Mouse (Mus musculus) frontal cortex, postnatal 10 days (tissue): ENCODE data around the gene Ces2h.
"Not testable (repeated sequence)": the region's sequence is repeated elsewhere in the genome, so short reads cannot be mapped to it uniquely, and the experiment has no call there.

Experiments
- DNase-seq, 2 experiments: peaks; one replicate each; pipeline ENCODE4 v3.0.0; 2022; ENCODE audit warnings: low spot score in 2 of 2, mixed read lengths in 1 of 2

The Ces2h gene

GRCm38 (mm10) chr8:105000586-105000985 lies at the start of gene Ces2h:
Gene Ces2h, plus strand, starts transcription at chr8:105000853.
- no peak for DNase-seq

- no peak for DNase-seq
Measured at GRCm38 (mm10) chr8:104961537-104961961, 39.1 kb upstream of the Ces2h start, which contains the start of gene Ces2g. Gene Ces2g, plus strand, starts transcription at chr8:104961718.

- DNase-seq: no peak
Measured at GRCm38 (mm10) chr8:104962229-104962901, 38.3 kb upstream of the Ces2h start.

- no peak for DNase-seq
Measured at GRCm38 (mm10) chr8:104963375-104963894, 37.2 kb upstream of the Ces2h start.

GRCm38 (mm10) chr8:104984126-104984525 lies 16.5 kb upstream of the Ces2h start:
- no peak for DNase-seq

- DNase-seq: no peak
Measured at GRCm38 (mm10) chr8:104984942-104985341, 15.7 kb upstream of the Ces2h start.

- DNase-seq: no peak
Measured at GRCm38 (mm10) chr8:104998191-104998590, 2.5 kb upstream of the Ces2h start.

GRCm38 (mm10) chr8:104999183-104999582 lies 1.5 kb upstream of the Ces2h start:
- DNase-seq: no peak

GRCm38 (mm10) chr8:105010000-105010399 lies 9.3 kb downstream of the Ces2h start:
- DNase-seq: no peak

- no peak for DNase-seq
Measured at GRCm38 (mm10) chr8:105011136-105011535, 10.5 kb downstream of the Ces2h start.

GRCm38 (mm10) chr8:105014391-105014790 lies 13.7 kb downstream of the Ces2h start:
- no peak for DNase-seq

- DNase-seq: no peak
Measured at GRCm38 (mm10) chr8:105021954-105022353, 21.3 kb downstream of the Ces2h start.

GRCm38 (mm10) chr8:105023087-105023486 lies 22.4 kb downstream of the Ces2h start:
- DNase-seq: no peak

- no peak for DNase-seq
Measured at GRCm38 (mm10) chr8:105025050-105025449, 24.4 kb downstream of the Ces2h start.

GRCm38 (mm10) chr8:105043510-105043909 lies 42.9 kb downstream of the Ces2h start:
- DNase-seq: no peak

- no peak for DNase-seq
Measured at GRCm38 (mm10) chr8:105045824-105046401, 45.3 kb downstream of the Ces2h start.

GRCm38 (mm10) chr8:105048371-105048854 lies 47.8 kb downstream of the Ces2h start, which contains the start of gene Ces3a:
Gene Ces3a, plus strand, starts transcription at chr8:105048601.
- no peak for DNase-seq

- DNase-seq: no peak
Measured at GRCm38 (mm10) chr8:105056211-105056610, 55.6 kb downstream of the Ces2h start.

- no peak for DNase-seq
Measured at GRCm38 (mm10) chr8:105060056-105060455, 59.4 kb downstream of the Ces2h start.

- DNase-seq: peak in 1 of 2 experiments; percentile 9
Measured at GRCm38 (mm10) chr8:105066761-105067160, 66.1 kb downstream of the Ces2h start.

- not testable (repeated sequence) for DNase-seq
Measured at GRCm38 (mm10) chr8:105067905-105068304, 67.3 kb downstream of the Ces2h start.

GRCm38 (mm10) chr8:105068971-105069370 lies 68.3 kb downstream of the Ces2h start:
- no peak for DNase-seq
